Mouse (Mus musculus) heart, embryonic 15.5 days (tissue): ENCODE measurements around the gene Glyat. TPM values are rescaled to one million over a fixed set of nuclear protein-coding genes. Genes with fewer than 3 reads are reported as not detected.

ENCODE experiments used
- ATAC-seq: fragments of 200-750 bp; cut with Nextera tagmentation; replicated peaks from 2 replicates; pipeline ENCODE4 v1.8.0; 2017; ENCODE audit warnings: low read depth, moderate TSS enrichment; ENCODE audit not compliant: insufficient number of reproducible peaks, insufficient read depth, low FRiP score
- H3K27ac ChIP-seq: fragments of 300-500 bp; sonication (generic); 2 replicates; pipeline ENCODE4 v1.5.1; 2015; ENCODE audit warnings: mild to moderate bottlenecking, inconsistent platforms
- H3K27me3 ChIP-seq: fragments of 300-500 bp; sonication (generic); 2 replicates; pipeline ENCODE4 v1.6.1; 2015; ENCODE audit warnings: inconsistent platforms
- H3K36me3 ChIP-seq: fragments of 300-500 bp; sonication (generic); 2 replicates; pipeline ENCODE4 v1.6.1; 2015; ENCODE audit warnings: mild to moderate bottlenecking, inconsistent platforms
- H3K4me1 ChIP-seq: fragments of 300-500 bp; sonication (generic); replicated peaks from 2 replicates; pipeline ENCODE4 v1.6.1; 2015; ENCODE audit warnings: inconsistent platforms
- H3K4me2 ChIP-seq: fragments of 300-500 bp; sonication (generic); 2 replicates; pipeline ENCODE4 v1.6.1; 2015; ENCODE audit warnings: inconsistent platforms, mild to moderate bottlenecking, moderate library complexity
- H3K4me3 ChIP-seq: fragments of 300-500 bp; sonication (generic); 2 replicates; pipeline ENCODE4 v1.5.1; 2015; ENCODE audit warnings: mild to moderate bottlenecking, inconsistent platforms
- H3K9ac ChIP-seq: fragments of 300-500 bp; sonication (generic); 2 replicates; pipeline ENCODE4 v1.6.1; 2015; ENCODE audit warnings: mild to moderate bottlenecking, inconsistent platforms
- H3K9me3 ChIP-seq: fragments of 300-500 bp; sonication (generic); replicated peaks from 2 replicates; pipeline ENCODE4 v1.6.1; 2016; ENCODE audit warnings: inconsistent platforms
- WGBS: fragments of 180-500 bp; shearing (Covaris S2); methylation state at CpG from one replicate; pipeline ENCODE4 v1.1.7; 2015; ENCODE audit warnings: mixed read lengths; 5-methylcytosine and 5-hydroxymethylcytosine counted together
- polyA plus RNA-seq: library from polyadenylated mRNA; unstranded; fragments of >200 nt; fragmentation: Nextera tagmentation; extraction: Ambion mirVana; gene quantifications from 2 replicates; pipeline ENCODE4 v1.2.1, GENCODE M21; 2015

Gene Glyat
- polyA plus RNA-seq, 1 experiment from 2014 or later = not detected

- no peak overlapping the region for H3K27ac ChIP-seq
- no peaks in the 10 kb centered on the region for H3K36me3 ChIP-seq
- no peak for ATAC-seq
- no peak overlapping the region for H3K4me2 ChIP-seq
- no peaks in the 10 kb centered on the region for H3K9me3 ChIP-seq
- H3K27me3 ChIP-seq = no peaks in the 10 kb centered on the region
- no peak overlapping the region for H3K9ac ChIP-seq
- no peaks in the 10 kb centered on the region for H3K4me1 ChIP-seq
- H3K4me3 ChIP-seq = no peak overlapping the region
These were observed 52.1 kb downstream of the Glyat start for GRCm38 (mm10) chr19:12685231-12685630.

DNA sequence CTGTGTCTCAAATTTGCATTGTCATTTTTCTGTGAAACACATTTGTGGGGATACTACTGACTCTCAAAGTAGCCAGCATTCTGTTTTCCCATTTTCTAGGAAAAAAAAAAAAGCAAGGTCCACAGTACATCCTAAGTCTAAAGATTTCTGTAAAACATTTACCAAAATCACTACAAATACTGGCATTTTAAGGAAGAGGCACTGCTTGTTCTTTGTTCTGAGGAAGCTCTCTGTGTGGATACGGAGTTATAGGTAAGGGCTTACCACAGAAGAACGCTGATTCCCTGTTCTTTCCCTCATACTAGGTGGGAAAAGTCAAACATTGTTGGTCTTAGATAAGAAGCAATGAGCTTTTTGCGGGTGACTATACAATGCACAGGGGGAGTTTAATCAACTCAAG lies 62.5 kb downstream of the Glyat start, which contains the start of gene Keg1:
Gene Keg1, plus strand, starts transcription at position 197 of the 400 bp plus-strand sequence.
- H3K9ac ChIP-seq = no peak within 1 kb of the TSS
- H3K9me3 ChIP-seq = no peaks in the 10 kb centered on the region
- no peak within 1 kb of the TSS for H3K27ac ChIP-seq
- H3K4me3 ChIP-seq = no peak within 1 kb of the TSS
- 76% methylated on average over 3 of the region's 3 CpGs for WGBS
- H3K4me1 ChIP-seq = no peaks in the 10 kb centered on the region
- no peak within 1 kb of the TSS for H3K4me2 ChIP-seq
- no peak for ATAC-seq
- no peaks in the 10 kb centered on the region for H3K36me3 ChIP-seq
- no peaks in the 10 kb centered on the region for H3K27me3 ChIP-seq

GRCm38 (mm10) chr19:12696221-12696620 lies 63.1 kb downstream of the Glyat start:
- H3K4me3 ChIP-seq = no peak overlapping the region
- no peak for ATAC-seq
- no peak overlapping the region for H3K27ac ChIP-seq
- no peaks in the 10 kb centered on the region for H3K9me3 ChIP-seq
- no peak overlapping the region for H3K4me2 ChIP-seq
- H3K4me1 ChIP-seq = no peaks in the 10 kb centered on the region
- H3K9ac ChIP-seq = no peak overlapping the region
- H3K36me3 ChIP-seq = no peaks in the 10 kb centered on the region
- H3K27me3 ChIP-seq = no peaks in the 10 kb centered on the region

Other genes with a start within 250 kb of the Glyat start
- not detected in 2 replicates for gene Olfr1440, start 246.0 kb upstream of the Glyat start, polyA plus RNA-seq
- gene Olfr1441, start 215.9 kb upstream of the Glyat start, polyA plus RNA-seq = not detected in 2 replicates
- gene Pfpl, start 205.4 kb upstream of the Glyat start, polyA plus RNA-seq = not detected in 2 replicates
- 0.54 and 0.72 TPM in 2 replicates for gene Mpeg1, start 172.5 kb upstream of the Glyat start, polyA plus RNA-seq
- gene Dtx4, start 131.9 kb upstream of the Glyat start, polyA plus RNA-seq = 2.5 and 4.5 TPM in 2 replicates
- gene Fam111a, start 87.6 kb upstream of the Glyat start, polyA plus RNA-seq = 16.6 and 17.3 TPM in 2 replicates
- gene Gm4952, start 33.3 kb upstream of the Glyat start, polyA plus RNA-seq = 0.10 and 0.15 TPM in 2 replicates
- not detected in 2 replicates for gene Olfr1442, start 37.1 kb downstream of the Glyat start, polyA plus RNA-seq
- gene Olfr1443, start 44.8 kb downstream of the Glyat start, polyA plus RNA-seq = not detected in 2 replicates
- not detected in 2 replicates for gene Keg1, start 62.5 kb downstream of the Glyat start, polyA plus RNA-seq
- 0.77 and 0.97 TPM in 2 replicates for gene Cntf, start 132.3 kb downstream of the Glyat start, polyA plus RNA-seq
- gene Zfp91, start 162.8 kb downstream of the Glyat start, polyA plus RNA-seq = 11.4 TPM in 2 replicates
- gene Lpxn, start 162.9 kb downstream of the Glyat start, polyA plus RNA-seq = 1.1 and 4.0 TPM in 2 replicates
- gene Gm5244, start 213.4 kb downstream of the Glyat start, polyA plus RNA-seq = not detected in 2 replicates
- not detected in 2 replicates for gene Olfr1444, start 224.0 kb downstream of the Glyat start, polyA plus RNA-seq